Mouse (Mus musculus) 3T3-L1 (cell line): ENCODE measurements around the gene Setmar.

ENCODE experiments used
- DNase-seq: peaks from one replicate; pipeline ENCODE4 v3.0.0-alpha.2; 2015; ENCODE audit warnings: low read depth, low spot score

Gene Setmar

GRCm38 (mm10) chr6:108114971-108115370 is 50.1 kb downstream of the Setmar start:
- no peak for DNase-seq

GRCm38 (mm10) chr6:108117881-108118280 is 53.0 kb downstream of the Setmar start:
- DNase-seq = no peak

GRCm38 (mm10) chr6:108125474-108125873 is 60.6 kb downstream of the Setmar start:
- DNase-seq = no peak

- DNase-seq = no peak
Measured at GRCm38 (mm10) chr6:108126631-108127030, 61.8 kb downstream of the Setmar start.
